Mouse (Mus musculus) CD4-positive, CD25-positive, alpha-beta regulatory T cell, adult 2 months (primary cell): ENCODE data around the gene Lrrc41.
A peak's percentile ranks its signal among the peaks of the same experiment; 100 is the strongest.

Experiments
- DNase-seq: peaks from one replicate; pipeline ENCODE4 v3.0.0-alpha.2; 2012; ENCODE audit warnings: low read depth, low spot score

Lrrc41 gene

GRCm38 (mm10) chr4:116143891-116144717 lies 69.0 kb downstream of the Lrrc41 start:
- peak; percentile 57 for DNase-seq
